Mouse (Mus musculus) CH12.LX (cell line): ENCODE data around the gene Zic1.

ENCODE experiments used
- CTCF ChIP-seq, 2 experiments: IDR thresholded peaks in 1 of 2; conservative IDR thresholded peaks in 1 of 2; 2 replicates each; pipeline ENCODE4 v1.5.1; 2011 to 2012; ENCODE audit warnings: low read depth in 2 of 2, low read length in 2 of 2, improper control_type of control experiment in 1 of 2, inconsistent platforms in 1 of 2, mild to moderate bottlenecking in 1 of 2, moderate library complexity in 1 of 2
- EP300 ChIP-seq: IDR thresholded peaks from 2 replicates; pipeline ENCODE4 v1.6.1; 2011; ENCODE audit warnings: low read length, improper control_type of control experiment
- ETS1 ChIP-seq: conservative IDR thresholded peaks from 2 replicates; pipeline ENCODE4 v1.6.1; 2012; ENCODE audit warnings: low read depth, mild to moderate bottlenecking, inconsistent platforms, low read length, improper control_type of control experiment, moderate library complexity
- MAZ ChIP-seq: IDR thresholded peaks from 2 replicates; pipeline ENCODE4 v1.6.1; 2012; ENCODE audit warnings: low read depth, mild to moderate bottlenecking, inconsistent platforms, low read length, improper control_type of control experiment, moderate library complexity
- MEF2A ChIP-seq: IDR thresholded peaks from 2 replicates; pipeline ENCODE4 v1.6.1; 2014; ENCODE audit warnings: low read depth, mild to moderate bottlenecking, inconsistent platforms, low read length, improper control_type of control experiment, borderline replicate concordance
- MXI1 ChIP-seq: IDR thresholded peaks from 2 replicates; pipeline ENCODE4 v1.6.1; 2011; ENCODE audit warnings: mild to moderate bottlenecking, low read depth, low read length, improper control_type of control experiment
- MYC ChIP-seq: IDR thresholded peaks from 2 replicates; pipeline ENCODE4 v1.6.1; 2011; ENCODE audit warnings: low read depth, mild to moderate bottlenecking, improper control_type of control experiment, low read length
- POLR2A ChIP-seq: IDR thresholded peaks from 2 replicates; pipeline ENCODE4 v1.6.1; 2011; ENCODE audit warnings: low read depth, mild to moderate bottlenecking, improper control_type of control experiment, low read length
- RAD21 ChIP-seq: IDR thresholded peaks from 2 replicates; pipeline ENCODE4 v1.6.1; 2011; ENCODE audit warnings: low read depth, mild to moderate bottlenecking, low read length, improper control_type of control experiment, moderate library complexity
- RCOR1 ChIP-seq: conservative IDR thresholded peaks from 2 replicates; pipeline ENCODE4 v1.6.1; 2012; ENCODE audit warnings: low read depth, mild to moderate bottlenecking, inconsistent platforms, low read length, improper control_type of control experiment

DNA sequence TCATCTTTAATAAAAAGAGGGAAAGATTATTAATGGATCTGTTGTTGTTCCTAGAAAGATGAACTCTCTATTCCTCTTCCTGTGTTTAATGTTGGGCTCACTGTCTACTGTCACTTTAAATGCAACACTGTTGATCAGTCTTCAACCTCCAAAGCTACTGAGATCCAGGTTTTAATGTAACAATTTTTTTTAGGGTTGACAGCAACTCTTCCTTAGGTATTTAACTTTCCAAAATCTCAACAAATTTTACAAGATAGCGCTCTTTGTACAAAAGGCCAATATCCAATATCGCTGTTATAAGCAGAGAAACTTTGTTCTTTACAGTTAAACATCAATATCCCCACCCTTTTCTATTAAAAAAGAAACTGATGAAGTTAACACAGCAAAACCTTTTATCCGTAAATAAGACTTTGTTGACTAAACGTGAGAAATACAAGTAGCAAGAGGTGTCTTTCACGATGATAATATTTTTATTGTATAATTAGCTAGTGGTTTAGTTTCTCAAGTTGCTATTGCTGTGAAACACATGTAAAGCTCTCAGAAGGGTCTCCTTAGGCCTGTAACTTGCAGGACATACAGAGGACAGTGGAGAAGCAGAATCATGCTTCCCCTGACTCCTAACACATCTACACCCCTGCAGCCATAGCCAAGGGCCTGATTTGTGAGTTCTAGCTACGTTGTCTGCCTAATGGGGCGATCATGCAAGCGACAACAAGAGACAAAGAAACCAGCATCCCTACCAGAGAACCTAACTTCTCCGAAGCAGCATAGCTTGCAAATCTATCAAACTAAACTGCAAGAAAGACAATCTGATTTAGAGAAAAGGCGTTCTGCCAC lies 6.5 kb downstream of the Zic1 start:
- no peak for TF ChIP-seq MYC
- no peak for TF ChIP-seq POLR2A
- no peak for TF ChIP-seq MEF2A
- no peak for TF ChIP-seq CTCF (conservative IDR thresholded peaks at IDR 0.05 in 1 of 2, IDR thresholded peaks at IDR 0.05 in 1 of 2; ENCODE audit: low read depth in 2 of 2, low read length in 2 of 2)
- TF ChIP-seq EP300, result no peak
- TF ChIP-seq ETS1, result no peak
- TF ChIP-seq MXI1, result no peak
- no peak for TF ChIP-seq RAD21
- TF ChIP-seq MAZ, result no peak
- no peak for TF ChIP-seq RCOR1
